8 mouse cellular contexts compared by ENCODE assay signal in genomic region chr4:89485981-89486531, GRCm38 (mm10).
A peak's percentile ranks its signal among the peaks of the same experiment; 100 is the strongest.
DNase-seq lines count a peak whose midpoint lies in the region; ATAC-seq and TF ChIP-seq lines count a peak whose summit lies in the region.

No protein-coding gene starts in this region.

- H3K36me3 ChIP-seq in kidney, embryonic 14.5 days (ENCODE audit: control insufficient read depth, insufficient read depth, low read length): no peaks in the 10 kb centered on the region

- 0 out of 2 replicates have a peak, but pooled peaks cover 3% of the 10 kb centered on the region for H3K4me1 ChIP-seq in kidney, embryonic 14.5 days (ENCODE audit: control insufficient read depth, insufficient read depth, low read length)
- H3K4me1 ChIP-seq in cerebellum, adult 2 months (ENCODE audit: control insufficient read depth, insufficient read depth, low read length): no peaks in the 10 kb centered on the region

- TF ChIP-seq CTCF in brain, embryonic 14.5 days (IDR thresholded peaks at IDR 0.05; ENCODE audit: borderline replicate concordance, extremely low read depth, insufficient read depth, insufficient read length): no peak
- TF ChIP-seq CTCF in cerebellum, adult 2 months (IDR thresholded peaks at IDR 0.05; ENCODE audit: borderline replicate concordance, insufficient read depth, low read depth, low read length): no peak

- peak; percentile 25 for DNase-seq in right cerebral cortex, adult 18-20 months
- no peak for DNase-seq in right cerebral cortex, postnatal 14 days
- DNase-seq in brain, embryonic 14.5 days (ENCODE audit: low read depth): peak; percentile 16
- DNase-seq in lung, postnatal 14 days: peak; percentile 46
- DNase-seq in cerebellum, adult 2 months: no peak
- DNase-seq in spleen, adult 18-20 months: no peak

- WGBS in kidney, embryonic 14.5 days: 24% methylated on average over 11 of the region's 11 CpGs
- WGBS in cerebellum, adult 2 months: 58% methylated on average over 11 of the region's 11 CpGs

- no peak for TF ChIP-seq POLR2A in brain, embryonic 14.5 days (IDR thresholded peaks at IDR 0.05; ENCODE audit: borderline replicate concordance, extremely low read depth, insufficient read depth, insufficient read length, poor library complexity, severe bottlenecking)
- TF ChIP-seq POLR2A in cerebellum, adult 2 months (IDR thresholded peaks at IDR 0.05; ENCODE audit: borderline replicate concordance, insufficient read depth, low read length): no peak

- ATAC-seq in kidney, embryonic 14.5 days (ENCODE audit: low FRiP score, low TSS enrichment): peak; percentile 82
- no peak for ATAC-seq in cerebellum, adult (ENCODE audit: insufficient number of reproducible peaks, low FRiP score, low TSS enrichment)

- H3K9ac ChIP-seq in kidney, embryonic 14.5 days (ENCODE audit: low read depth, low read length): no peak overlapping the region

- H3K9me3 ChIP-seq in kidney, embryonic 14.5 days (ENCODE audit: control insufficient read depth, low read length): no peaks in the 10 kb centered on the region

- H3K27ac ChIP-seq in kidney, embryonic 14.5 days (ENCODE audit: low read depth, low read length): no peak overlapping the region; the same call in 1 of the 2 replicates
- no peak overlapping the region for H3K27ac ChIP-seq in cerebellum, adult 2 months (ENCODE audit: insufficient read depth, low read length)

- H3K27me3 ChIP-seq in kidney, embryonic 14.5 days (ENCODE audit: control insufficient read depth, insufficient read depth, low read length): no peaks in the 10 kb centered on the region
- no peaks in the 10 kb centered on the region for H3K27me3 ChIP-seq in cerebellum, adult 2 months (ENCODE audit: control insufficient read depth, insufficient read depth, low read length)

- H3K4me2 ChIP-seq in kidney, embryonic 14.5 days (replicated peaks; ENCODE audit: low read depth, low read length): peak overlapping the region; percentile 21; the same call in 1 of the 2 replicates

- H3K4me3 ChIP-seq in kidney, embryonic 14.5 days (ENCODE audit: low read length): no peak overlapping the region
- no peak overlapping the region for H3K4me3 ChIP-seq in cerebellum, adult 2 months (replicated peaks; ENCODE audit: insufficient read depth, low read depth, low read length)

Comparison
In these comparisons a context has a peak if more than half of its experiments do, and no peak if none do; other contexts are left out.
1. DNase-seq: peak in right cerebral cortex, adult 18-20 months (single experiment), brain, embryonic 14.5 days (single experiment) and lung, postnatal 14 days (single experiment); none in right cerebral cortex, postnatal 14 days (single experiment), cerebellum, adult 2 months (0 of 2) and spleen, adult 18-20 months (0 of 2).